Mouse (Mus musculus) heart, embryonic 12.5 days (tissue): ENCODE measurements around the gene Dnm1l. TPM values are rescaled to one million over a fixed set of nuclear protein-coding genes. Genes with fewer than 3 reads are reported as not detected.

Source experiments
- ATAC-seq: fragments of 200-750 bp; cut with Nextera tagmentation; 2 replicates; pipeline ENCODE4 v1.8.0; 2017; ENCODE audit warnings: moderate TSS enrichment, moderate library complexity; ENCODE audit not compliant: insufficient number of reproducible peaks, low FRiP score
- H3K27ac ChIP-seq: fragments of 300-500 bp; sonication (generic); 2 replicates; pipeline ENCODE4 v1.5.1; 2016; ENCODE audit warnings: mild to moderate bottlenecking, moderate library complexity; ENCODE audit not compliant: poor library complexity, severe bottlenecking
- H3K27me3 ChIP-seq: fragments of 300-500 bp; sonication (generic); replicated peaks from 2 replicates; pipeline ENCODE4 v1.6.1; 2016; ENCODE audit warnings: mild to moderate bottlenecking, moderate library complexity
- H3K36me3 ChIP-seq: fragments of 300-500 bp; sonication (generic); 2 replicates; pipeline ENCODE4 v1.6.1; 2016; ENCODE audit warnings: mild to moderate bottlenecking, moderate library complexity
- H3K4me1 ChIP-seq: fragments of 300-500 bp; sonication (generic); replicated peaks from 2 replicates; pipeline ENCODE4 v1.6.1; 2016; ENCODE audit warnings: mild to moderate bottlenecking
- H3K4me2 ChIP-seq: fragments of 300-500 bp; sonication (generic); 2 replicates; pipeline ENCODE4 v1.6.1; 2016; ENCODE audit warnings: mild to moderate bottlenecking, moderate library complexity
- H3K4me3 ChIP-seq: fragments of 300-500 bp; sonication (generic); 2 replicates; pipeline ENCODE4 v1.5.1; 2016; ENCODE audit warnings: mild to moderate bottlenecking
- H3K9ac ChIP-seq: fragments of 300-500 bp; sonication (generic); 2 replicates; pipeline ENCODE4 v1.6.1; 2016; ENCODE audit warnings: mild to moderate bottlenecking, moderate library complexity
- H3K9me3 ChIP-seq: fragments of 300-500 bp; sonication (generic); replicated peaks from 2 replicates; pipeline ENCODE4 v1.6.1; 2016; ENCODE audit warnings: mild to moderate bottlenecking, moderate library complexity
- WGBS: fragments of 180-500 bp; shearing (Covaris S2); methylation state at CpG from one replicate; pipeline ENCODE4 v1.1.7; 2016; 5-methylcytosine and 5-hydroxymethylcytosine counted together
- polyA plus RNA-seq: library from polyadenylated mRNA; unstranded; fragments of >200 nt; fragmentation: Nextera tagmentation; extraction: Ambion mirVana; gene quantifications from 2 replicates; pipeline ENCODE4 v1.2.1, GENCODE M21; 2016

Gene Dnm1l
- polyA plus RNA-seq, 1 experiment from 2014 or later: 74.7 TPM

- Histone ChIP-seq H3K4me2 (no peak overlapping the region), H3K27ac (no peak overlapping the region), H3K4me3 (no peak overlapping the region), H3K27me3 (no peaks in the 10 kb centered on the region), H3K36me3 (peaks cover 50% of the 10 kb centered on the region), H3K9ac (no peak overlapping the region), H3K4me1 (peaks cover 4% of the 10 kb centered on the region), H3K9me3 (no peaks in the 10 kb centered on the region)
- no peak for ATAC-seq
- WGBS: 75% methylated on average over 6 of the region's 6 CpGs
Observed at GRCm38 (mm10) chr16:16273752-16274151, 85.0 kb downstream of the Dnm1l start.

- H3K9ac ChIP-seq: no peak overlapping the region
- H3K27me3 ChIP-seq: no peaks in the 10 kb centered on the region
- WGBS: 67% methylated on average over 3 of the region's 3 CpGs
- peaks cover 56% of the 10 kb centered on the region for H3K36me3 ChIP-seq
- H3K4me3 ChIP-seq: no peak overlapping the region
- no peak overlapping the region for H3K4me2 ChIP-seq
- no peak for ATAC-seq
- H3K27ac ChIP-seq: peak overlapping the region; percentile 15; the same call in 1 of the 2 replicates
- H3K4me1 ChIP-seq: no peaks in the 10 kb centered on the region
- H3K9me3 ChIP-seq: no peaks in the 10 kb centered on the region
Observed at GRCm38 (mm10) chr16:16272978-16273377, 85.8 kb downstream of the Dnm1l start.

- 79% methylated on average over 3 of the region's 3 CpGs for WGBS
Observed at GRCm38 (mm10) chr16:16262436-16262835, 96.3 kb downstream of the Dnm1l start.

More at GRCm38 (mm10) chr16:16262436-16262835, 96.3 kb downstream of the Dnm1l start:
- Histone ChIP-seq H3K9ac (no peak overlapping the region), H3K4me1 (peaks cover 18% of the 10 kb centered on the region), H3K4me2 (no peak overlapping the region), H3K9me3 (no peaks in the 10 kb centered on the region), H3K27ac (no peak overlapping the region), H3K27me3 (no peaks in the 10 kb centered on the region), H3K4me3 (no peak overlapping the region), H3K36me3 (peaks cover 67% of the 10 kb centered on the region)
- no peak for ATAC-seq

Other genes starting within 250 kb of the Dnm1l start
- 131 and 133 TPM in 2 replicates for gene Pkp2, start 145.6 kb downstream of the Dnm1l start, polyA plus RNA-seq
- gene Yars2, start 56.0 kb downstream of the Dnm1l start, polyA plus RNA-seq: 51.2 and 54.3 TPM in 2 replicates
- gene Fgd4, start 241.6 kb upstream of the Dnm1l start, polyA plus RNA-seq: 11.4 and 12.1 TPM in 2 replicates